Mouse (Mus musculus): ENCODE measurements around the gene Tmprss11f. TPM values are rescaled to one million over a fixed set of nuclear protein-coding genes. Genes with fewer than 3 reads are reported as not detected.
A peak's percentile ranks its signal among the peaks of the same experiment; 100 is the strongest.
"Not testable (repeated sequence)": the region's sequence is repeated elsewhere in the genome, so short reads cannot be mapped to it uniquely, and the experiment has no call there.

The Tmprss11f gene
- polyA plus RNA-seq (2012; rRNA removed) (0.01 and 0.03 TPM in 2 replicates), polyA plus RNA-seq (2014; fragmentation: Nextera tagmentation; extraction: Ambion mirVana) (0.10 and 0.12 TPM in 2 replicates)

- 54% methylated on average over 5 of the region's 5 CpGs for WGBS
- Histone ChIP-seq H3K9me3 (ENCODE audit: control insufficient read depth, low read length) (no peaks in the 10 kb centered on the region), H3K4me1 (ENCODE audit: control insufficient read depth, insufficient read depth, low read length) (no peaks in the 10 kb centered on the region), H3K4me3 (replicated peaks; ENCODE audit: low read length) (no peak within 1 kb of the TSS), H3K27me3 (ENCODE audit: control insufficient read depth, insufficient read depth, low read length) (no peaks in the 10 kb centered on the region), H3K27ac (replicated peaks; ENCODE audit: low read depth, low read length) (no peak within 1 kb of the TSS), H3K4me2 (replicated peaks; ENCODE audit: low read depth, low read length, severe bottlenecking) (no peak within 1 kb of the TSS), H3K36me3 (ENCODE audit: control insufficient read depth, insufficient read depth, low read length) (no peaks in the 10 kb centered on the region), H3K9ac (ENCODE audit: low read depth, low read length, severe bottlenecking) (no peak within 1 kb of the TSS)
- TF ChIP-seq POLR2A (IDR thresholded peaks at IDR 0.05; ENCODE audit: borderline replicate concordance, extremely low read depth, insufficient read depth, insufficient read length) = no peak
- ATAC-seq (ENCODE audit: low FRiP score, low read depth) (no peak), DNase-seq (ENCODE audit: low spot score) (no peak)
Observed at GRCm38 (mm10) chr5:86632324-86632723, at the start of gene Tmprss11f. TSS of gene Tmprss11f (minus strand) at chr5:86632424.

DNA sequence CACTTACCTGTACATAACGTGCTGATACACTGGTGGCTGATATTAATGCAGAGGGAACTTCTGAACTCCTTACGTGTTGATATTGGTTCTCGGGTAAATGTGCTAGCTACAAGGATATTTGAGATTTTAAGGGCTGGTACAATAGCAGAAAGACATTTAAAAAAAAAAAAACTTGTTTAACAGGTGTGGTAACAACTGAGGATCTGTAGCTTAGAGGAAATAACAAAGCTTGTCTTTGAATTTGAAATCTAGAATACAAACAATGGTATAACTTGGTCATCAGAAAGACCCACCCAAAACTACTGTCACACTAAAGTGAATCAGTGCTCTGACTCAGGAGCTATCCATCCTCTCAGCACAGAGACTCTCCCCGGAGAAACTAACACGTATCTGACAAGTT lies 44.0 kb upstream of the Tmprss11f start, which contains the start of gene Tmprss11b:
Tmprss11b (minus strand) TSS at position 101 of the 400 bp plus-strand sequence.
- Histone ChIP-seq H3K27me3 (ENCODE audit: control insufficient read depth, insufficient read depth, low read length) (no peaks in the 10 kb centered on the region), H3K9ac (ENCODE audit: low read depth, low read length, severe bottlenecking) (no peak within 1 kb of the TSS)
- no peak for TF ChIP-seq POLR2A (IDR thresholded peaks at IDR 0.05; ENCODE audit: borderline replicate concordance, extremely low read depth, insufficient read depth, insufficient read length)

DNA sequence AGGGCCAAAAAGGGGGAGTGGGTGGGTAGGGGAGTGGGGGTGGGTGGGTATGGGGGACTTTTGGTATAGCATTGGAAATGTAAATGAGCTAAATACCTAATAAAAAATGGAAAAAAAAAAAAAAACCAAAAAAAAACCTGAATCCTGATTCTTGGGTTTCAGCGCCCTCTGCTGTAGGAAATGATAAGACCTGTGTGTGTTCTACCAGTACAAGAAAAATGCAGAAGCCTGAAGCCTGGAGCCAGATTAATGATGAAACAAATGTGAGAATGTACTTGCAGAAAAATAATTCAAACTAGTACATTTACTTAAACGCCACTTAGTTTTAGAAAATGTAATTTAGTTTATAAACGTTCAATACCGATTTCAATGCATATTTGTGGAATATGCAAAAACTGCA lies 17.0 kb upstream of the Tmprss11f start:
- H3K4me2 ChIP-seq (replicated peaks; ENCODE audit: low read depth, low read length, severe bottlenecking); H3K9me3 ChIP-seq (ENCODE audit: control insufficient read depth, low read length); ATAC-seq (ENCODE audit: low FRiP score, low read depth); H3K9ac ChIP-seq (ENCODE audit: low read depth, low read length, severe bottlenecking); H3K4me1 ChIP-seq (ENCODE audit: control insufficient read depth, insufficient read depth, low read length); H3K36me3 ChIP-seq (ENCODE audit: control insufficient read depth, insufficient read depth, low read length); H3K27me3 ChIP-seq (ENCODE audit: control insufficient read depth, insufficient read depth, low read length); H3K27ac ChIP-seq (replicated peaks; ENCODE audit: low read depth, low read length); H3K4me3 ChIP-seq (replicated peaks; ENCODE audit: low read length): not testable (repeated sequence)
- WGBS = 29% methylated on average over 4 of the region's 4 CpGs
- peak; percentile 38 for DNase-seq (ENCODE audit: low spot score)

More for the DNA sequence above, 44.0 kb upstream of the Tmprss11f start, which contains the start of gene Tmprss11b:
- no peak within 1 kb of the TSS for H3K4me2 ChIP-seq (replicated peaks; ENCODE audit: low read depth, low read length, severe bottlenecking)
- H3K36me3 ChIP-seq (ENCODE audit: control insufficient read depth, insufficient read depth, low read length) = no peaks in the 10 kb centered on the region
- DNase-seq (ENCODE audit: low spot score) (no peak), ATAC-seq (ENCODE audit: low FRiP score, low read depth) (no peak)
- H3K9me3 ChIP-seq (ENCODE audit: control insufficient read depth, low read length) = no peaks in the 10 kb centered on the region
- WGBS = 66% methylated on average over 5 of the region's 5 CpGs
- H3K4me1 ChIP-seq (ENCODE audit: control insufficient read depth, insufficient read depth, low read length) = no peaks in the 10 kb centered on the region
- no peak within 1 kb of the TSS for H3K4me3 ChIP-seq (replicated peaks; ENCODE audit: low read length)
- no peak within 1 kb of the TSS for H3K27ac ChIP-seq (replicated peaks; ENCODE audit: low read depth, low read length)

DNA sequence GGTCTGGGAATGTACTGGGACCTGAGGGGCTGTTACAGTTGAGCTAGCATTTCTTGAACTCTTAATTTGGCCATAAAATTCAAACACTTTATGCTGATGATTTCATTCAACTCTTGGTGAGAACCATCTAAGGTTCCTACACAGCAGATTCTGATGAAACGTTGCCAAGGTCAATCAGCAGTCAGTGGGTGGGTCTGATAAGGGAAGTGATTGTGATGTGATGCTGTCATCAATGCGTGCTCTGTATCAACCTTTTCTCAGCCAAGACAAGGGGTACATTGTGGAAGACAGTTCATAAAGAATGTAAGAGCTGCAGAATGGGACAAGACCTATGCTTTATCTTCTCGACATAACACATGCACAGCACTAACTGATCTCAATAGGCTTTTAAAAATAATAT lies 8.6 kb upstream of the Tmprss11f start:
- no peaks in the 10 kb centered on the region for H3K27me3 ChIP-seq (ENCODE audit: control insufficient read depth, insufficient read depth, low read length)
- no peaks in the 10 kb centered on the region for H3K4me1 ChIP-seq (ENCODE audit: control insufficient read depth, insufficient read depth, low read length)
- no peak overlapping the region for H3K27ac ChIP-seq (replicated peaks; ENCODE audit: low read depth, low read length)
- 66% methylated on average over 3 of the region's 3 CpGs for WGBS
- H3K4me2 ChIP-seq (replicated peaks; ENCODE audit: low read depth, low read length, severe bottlenecking) = no peak overlapping the region
- ATAC-seq (ENCODE audit: low FRiP score, low read depth) (no peak), DNase-seq (ENCODE audit: low spot score) (no peak)
- no peaks in the 10 kb centered on the region for H3K36me3 ChIP-seq (ENCODE audit: control insufficient read depth, insufficient read depth, low read length)
- no peak overlapping the region for H3K4me3 ChIP-seq (replicated peaks; ENCODE audit: low read length)
- no peak overlapping the region for H3K9ac ChIP-seq (ENCODE audit: low read depth, low read length, severe bottlenecking)
- no peaks in the 10 kb centered on the region for H3K9me3 ChIP-seq (ENCODE audit: control insufficient read depth, low read length)
- TF ChIP-seq POLR2A (IDR thresholded peaks at IDR 0.05; ENCODE audit: borderline replicate concordance, extremely low read depth, insufficient read depth, insufficient read length) = no peak

- H3K4me2 ChIP-seq (replicated peaks; ENCODE audit: low read depth, low read length, severe bottlenecking) = no peak overlapping the region
- H3K27me3 ChIP-seq (ENCODE audit: control insufficient read depth, insufficient read depth, low read length) = no peaks in the 10 kb centered on the region
- H3K9ac ChIP-seq (ENCODE audit: low read depth, low read length, severe bottlenecking) = no peak overlapping the region
- H3K9me3 ChIP-seq (ENCODE audit: control insufficient read depth, low read length) = no peaks in the 10 kb centered on the region
- DNase-seq (ENCODE audit: low spot score) (no peak), ATAC-seq (ENCODE audit: low FRiP score, low read depth) (no peak)
- no peak overlapping the region for H3K4me3 ChIP-seq (replicated peaks; ENCODE audit: low read length)
- H3K27ac ChIP-seq (replicated peaks; ENCODE audit: low read depth, low read length) = no peak overlapping the region
- H3K36me3 ChIP-seq (ENCODE audit: control insufficient read depth, insufficient read depth, low read length) = no peaks in the 10 kb centered on the region
- H3K4me1 ChIP-seq (ENCODE audit: control insufficient read depth, insufficient read depth, low read length) = no peaks in the 10 kb centered on the region
- TF ChIP-seq POLR2A (IDR thresholded peaks at IDR 0.05; ENCODE audit: borderline replicate concordance, extremely low read depth, insufficient read depth, insufficient read length) = no peak
- WGBS = 63% methylated on average over 2 of the region's 2 CpGs
Observed at GRCm38 (mm10) chr5:86630700-86631099, 1.5 kb downstream of the Tmprss11f start.

DNA sequence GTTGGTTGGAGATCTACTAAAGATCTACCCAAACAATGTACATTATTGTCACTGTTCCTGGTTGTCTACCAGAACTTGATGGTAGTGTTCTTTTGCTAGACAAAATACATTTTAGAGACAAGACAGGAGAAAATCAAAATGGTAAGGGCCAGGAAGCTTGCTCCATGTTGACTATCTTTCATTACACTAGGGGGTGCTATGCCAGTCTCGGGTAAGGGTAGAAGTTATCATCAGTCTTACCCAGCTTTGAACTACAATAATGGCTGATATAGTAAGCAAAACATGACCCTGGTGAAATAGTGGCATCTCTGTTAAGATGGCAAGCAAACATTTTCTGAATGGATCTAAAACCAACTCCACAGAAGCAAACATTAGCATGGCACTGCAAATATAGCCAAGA lies 10.4 kb downstream of the Tmprss11f start:
- H3K4me3 ChIP-seq (replicated peaks; ENCODE audit: low read length) = no peak overlapping the region
- no peaks in the 10 kb centered on the region for H3K36me3 ChIP-seq (ENCODE audit: control insufficient read depth, insufficient read depth, low read length)
- TF ChIP-seq POLR2A (IDR thresholded peaks at IDR 0.05; ENCODE audit: borderline replicate concordance, extremely low read depth, insufficient read depth, insufficient read length) = no peak
- no peaks in the 10 kb centered on the region for H3K4me1 ChIP-seq (ENCODE audit: control insufficient read depth, insufficient read depth, low read length)
- no peak overlapping the region for H3K9ac ChIP-seq (ENCODE audit: low read depth, low read length, severe bottlenecking)
- H3K27ac ChIP-seq (replicated peaks; ENCODE audit: low read depth, low read length) = no peak overlapping the region
- no peaks in the 10 kb centered on the region for H3K27me3 ChIP-seq (ENCODE audit: control insufficient read depth, insufficient read depth, low read length)
- ATAC-seq (ENCODE audit: low FRiP score, low read depth) (no peak), DNase-seq (ENCODE audit: low spot score) (no peak)
- H3K4me2 ChIP-seq (replicated peaks; ENCODE audit: low read depth, low read length, severe bottlenecking) = no peak overlapping the region
- WGBS = 78% methylated on average over 1 of the region's 1 CpGs
- no peaks in the 10 kb centered on the region for H3K9me3 ChIP-seq (ENCODE audit: control insufficient read depth, low read length)
